Mouse (Mus musculus) mouse trophoblast stem cell (cell line): ENCODE measurements at regions not wholly inside any gene's neighbourhood (a gene's known extent, or its start where the extent isn't known, plus 50 kb on each side); places are given as distances from the start of the nearest gene placed in this dataset.

ENCODE experiments used
- in situ Hi-C, 2 experiments: fragments of 300-500 bp; cut with MseI, MboI; formaldehyde crosslinking; loops; 2 replicates in 1 of 2; 3 replicates in 1 of 2; pipeline ENCODE4 v1.15.1; 2025

- in situ Hi-C loops, result no loop called here
Measured at GRCm38 (mm10) chr6:84392752-84393511, 200.8 kb downstream of the Cyp26b1 start.

GRCm38 (mm10) chr6:84391016-84391415 lies 202.7 kb downstream of the Cyp26b1 start:
- in situ Hi-C loops, result no loop called here

- in situ Hi-C loops, result no loop called here
Measured at GRCm38 (mm10) chr6:84385696-84386095, 208.0 kb downstream of the Cyp26b1 start.

DNA sequence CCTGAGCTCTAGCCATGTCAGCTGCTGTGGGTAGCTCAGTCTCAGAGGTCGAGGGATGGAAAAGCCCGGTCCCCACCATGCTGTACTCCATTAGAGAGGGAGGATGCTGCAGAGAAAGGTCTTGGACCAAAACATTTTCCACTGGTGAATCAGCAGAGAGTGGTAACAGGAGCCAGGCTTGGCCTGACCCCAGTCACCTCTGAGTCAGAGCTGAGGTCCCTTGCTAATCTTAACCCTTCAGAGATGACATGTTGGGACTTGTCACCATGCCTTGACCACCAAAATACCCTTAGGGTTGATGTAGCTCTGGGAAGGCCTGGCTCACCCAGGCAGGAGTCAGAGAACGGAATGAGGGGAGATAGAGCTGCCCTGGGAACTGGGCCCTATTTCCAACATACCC lies 210.0 kb downstream of the Cyp26b1 start:
- in situ Hi-C loops, result no loop called here

DNA sequence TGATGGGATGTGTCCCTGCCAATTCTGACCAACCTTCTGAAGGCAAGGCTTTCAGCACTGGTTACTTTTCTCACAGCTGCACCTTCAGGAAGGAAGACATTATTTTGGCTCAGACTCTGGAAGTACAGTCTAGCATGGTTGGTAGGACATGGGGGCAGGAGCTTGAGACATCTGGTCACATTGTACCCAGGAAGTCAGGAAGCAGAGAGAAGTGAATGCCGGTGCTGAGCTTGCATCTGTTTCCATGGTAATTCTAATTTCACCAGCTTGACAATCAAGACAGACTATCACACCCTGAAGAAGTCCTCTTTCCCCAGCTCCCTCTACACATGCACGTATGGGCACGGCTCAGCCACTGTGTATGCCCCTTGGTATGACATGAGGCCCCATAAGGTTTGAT lies 210.6 kb downstream of the Cyp26b1 start:
- in situ Hi-C loops, result no loop called here

DNA sequence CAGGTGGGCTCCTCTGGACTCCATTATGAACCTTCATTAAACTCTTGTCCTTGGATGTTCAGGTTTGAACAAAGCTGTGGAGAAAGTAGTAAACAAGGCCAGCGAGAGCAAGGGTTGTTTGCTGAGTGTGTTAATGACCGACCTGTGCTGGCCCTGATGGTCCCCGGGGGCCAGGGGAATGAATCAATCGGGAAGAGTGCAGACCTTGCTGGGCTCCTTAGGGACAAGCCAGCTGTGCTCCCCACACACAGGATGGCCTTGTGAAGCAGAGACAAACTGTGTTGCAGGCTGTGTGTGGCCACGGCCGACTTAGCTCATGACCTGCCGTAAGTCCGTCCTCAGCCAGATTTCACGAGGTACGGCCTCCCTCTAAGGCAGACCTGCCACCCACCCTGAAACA lies 212.1 kb downstream of the Cyp26b1 start:
- in situ Hi-C loops, result no loop called here

DNA sequence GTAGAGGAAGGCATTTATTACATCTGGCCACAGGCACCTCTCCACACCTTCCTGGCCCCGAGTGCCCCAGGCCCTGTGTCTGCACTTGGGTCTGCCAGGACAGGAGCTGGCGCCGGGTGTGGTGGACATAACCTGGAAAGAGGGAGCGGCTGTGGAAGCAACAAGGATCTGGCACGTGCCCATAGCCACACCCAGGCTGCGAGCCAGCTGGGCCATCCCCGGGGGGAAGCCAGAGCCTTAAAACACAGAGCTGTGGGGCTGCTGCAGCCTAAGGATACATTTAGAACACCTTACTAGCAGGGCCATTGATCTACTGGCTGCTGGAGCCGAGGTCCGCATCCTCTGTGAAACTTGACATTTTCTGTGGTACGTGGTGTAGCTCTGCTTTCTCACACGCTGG lies 217.0 kb downstream of the Cyp26b1 start:
- in situ Hi-C loops, result no loop called here

DNA sequence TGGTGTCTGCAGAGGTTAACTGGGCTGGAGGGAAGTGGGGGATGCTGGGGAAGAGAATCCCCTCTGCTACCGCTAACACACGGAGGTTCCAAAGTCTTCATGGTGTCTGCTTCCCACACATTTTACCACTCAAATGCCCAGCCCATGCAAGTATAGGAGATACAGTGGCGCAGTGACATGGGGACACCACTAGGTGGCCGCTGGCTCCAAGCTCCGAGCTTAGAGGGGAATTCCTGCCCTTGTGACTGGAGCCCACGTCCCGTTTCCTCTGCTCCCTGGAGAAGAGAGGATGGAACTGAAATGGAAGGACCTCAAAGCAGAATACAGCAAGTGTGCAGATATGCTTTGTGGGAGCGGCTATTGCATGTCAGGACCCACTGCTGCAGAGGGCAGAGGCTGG lies 218.2 kb downstream of the Cyp26b1 start:
- in situ Hi-C loops, result no loop called here

DNA sequence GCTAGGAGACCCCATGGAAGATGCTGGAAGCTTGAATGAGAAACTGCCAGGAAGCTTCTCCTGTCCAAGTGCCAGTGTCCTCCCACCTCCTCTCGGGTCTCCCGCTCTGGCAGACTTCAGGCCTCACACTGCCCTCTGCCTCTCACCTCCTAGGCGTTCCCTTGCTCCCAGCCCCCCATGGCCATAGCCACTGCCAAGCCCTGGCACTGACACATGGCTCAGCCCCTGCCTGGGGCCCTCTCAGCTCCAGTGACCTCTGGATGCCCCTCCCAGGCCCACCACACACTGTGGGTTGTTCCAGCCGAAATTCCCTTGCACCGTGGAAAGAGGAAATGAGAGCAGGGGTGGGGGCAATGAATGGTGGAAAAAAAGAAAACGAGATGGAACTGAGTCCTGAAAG lies 227.3 kb downstream of the Cyp26b1 start:
- in situ Hi-C loops, result no loop called here

DNA sequence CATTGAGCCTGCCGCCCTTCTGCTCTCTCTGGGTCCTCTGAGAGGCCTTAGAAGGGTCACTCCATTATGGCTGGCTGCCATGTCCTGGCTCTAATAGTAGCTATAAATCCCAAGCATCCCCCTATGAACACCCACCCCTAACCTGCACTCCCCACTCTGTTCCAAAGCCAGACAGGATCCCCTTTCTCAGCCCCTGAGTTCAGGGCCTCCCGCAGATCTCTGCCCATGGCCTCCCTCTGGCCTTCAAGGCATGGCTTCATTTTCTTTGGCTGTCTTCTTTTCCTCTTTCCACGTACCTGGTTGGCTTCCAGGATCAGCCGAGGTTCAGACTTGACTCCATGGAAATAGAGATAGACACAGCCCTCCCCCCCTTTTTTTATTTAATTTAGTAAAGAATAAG lies 227.8 kb downstream of the Cyp26b1 start:
- in situ Hi-C loops, result no loop called here

DNA sequence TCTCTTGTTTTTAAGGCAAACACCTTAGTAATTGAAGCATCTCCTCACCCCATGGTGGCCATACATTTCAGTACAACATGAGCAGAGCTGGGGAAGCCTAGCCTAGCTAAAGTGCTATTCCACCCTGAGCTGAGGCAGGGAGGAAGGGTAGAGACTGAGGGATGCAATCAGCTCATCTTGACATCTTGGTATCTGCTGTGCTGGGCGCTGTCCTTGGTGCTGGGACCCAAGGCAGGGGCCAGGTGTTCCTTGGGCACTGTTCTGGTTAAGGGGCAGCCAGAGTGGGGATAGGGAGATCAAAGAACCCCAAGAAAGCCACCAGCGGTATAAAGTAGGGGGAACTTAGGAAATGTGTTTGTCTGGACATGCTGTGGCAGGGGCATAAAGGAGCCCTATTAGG lies 228.7 kb downstream of the Cyp26b1 start:
- in situ Hi-C loops, result no loop called here

GRCm38 (mm10) chr6:84362331-84362730 lies 231.4 kb downstream of the Cyp26b1 start:
- in situ Hi-C loops, result no loop called here

- in situ Hi-C loops, result no loop called here
Measured at GRCm38 (mm10) chr6:84357911-84358310, 235.8 kb downstream of the Cyp26b1 start.

- in situ Hi-C loops, result no loop called here
Measured at GRCm38 (mm10) chr6:84353425-84354220, 240.1 kb downstream of the Cyp26b1 start.

DNA sequence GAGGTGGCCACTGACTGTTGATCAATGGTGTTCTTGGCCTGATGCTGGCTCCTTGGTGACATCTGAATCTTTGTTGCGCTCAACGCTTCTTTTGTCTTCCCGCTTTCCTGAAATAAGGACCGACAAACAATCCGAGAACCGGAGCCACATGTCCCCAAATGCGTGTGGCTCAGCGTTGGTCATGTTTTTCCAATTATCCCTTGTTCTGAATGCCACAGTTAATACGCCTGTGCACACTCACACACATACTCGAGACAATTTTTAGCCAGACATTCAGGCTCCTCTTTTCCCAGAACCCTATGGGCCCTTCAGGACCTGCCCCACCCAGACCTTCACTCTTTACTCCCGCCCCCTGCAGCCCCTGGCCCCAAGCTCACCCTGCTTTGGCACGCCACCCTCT lies 248.8 kb downstream of the Cyp26b1 start:
- in situ Hi-C loops, result no loop called here

DNA sequence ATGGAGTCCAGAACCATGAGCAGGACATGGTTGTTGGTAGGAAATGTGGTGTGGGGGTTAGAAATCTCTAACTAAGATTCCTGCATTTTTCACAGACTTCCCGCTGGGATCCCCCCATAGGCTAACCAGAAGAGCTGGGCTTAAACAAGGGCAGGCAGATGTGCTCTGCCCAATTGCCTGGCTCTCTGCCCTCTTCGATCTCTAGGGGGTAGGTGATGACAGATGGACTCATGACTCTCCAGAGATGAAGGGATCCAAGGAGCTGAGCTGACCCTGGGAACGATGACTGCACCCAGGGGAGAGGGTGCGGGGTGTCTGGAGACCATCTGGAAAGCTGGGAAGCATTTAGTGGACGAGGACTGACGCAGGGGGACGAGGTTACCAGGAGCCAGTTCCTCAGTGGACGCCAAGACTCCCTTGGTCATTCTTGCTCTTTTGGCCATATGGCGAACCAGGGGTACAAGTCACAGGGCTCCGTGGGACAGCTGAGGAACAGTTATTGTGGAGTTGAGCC lies 260.0 kb downstream of the Cyp26b1 start:
- in situ Hi-C loops, result no loop called here

GRCm38 (mm10) chr6:84329106-84329505 lies 264.6 kb downstream of the Cyp26b1 start:
- in situ Hi-C loops, result no loop called here

- in situ Hi-C loops, result no loop called here
Measured at GRCm38 (mm10) chr6:84328030-84328390, 265.7 kb downstream of the Cyp26b1 start.

DNA sequence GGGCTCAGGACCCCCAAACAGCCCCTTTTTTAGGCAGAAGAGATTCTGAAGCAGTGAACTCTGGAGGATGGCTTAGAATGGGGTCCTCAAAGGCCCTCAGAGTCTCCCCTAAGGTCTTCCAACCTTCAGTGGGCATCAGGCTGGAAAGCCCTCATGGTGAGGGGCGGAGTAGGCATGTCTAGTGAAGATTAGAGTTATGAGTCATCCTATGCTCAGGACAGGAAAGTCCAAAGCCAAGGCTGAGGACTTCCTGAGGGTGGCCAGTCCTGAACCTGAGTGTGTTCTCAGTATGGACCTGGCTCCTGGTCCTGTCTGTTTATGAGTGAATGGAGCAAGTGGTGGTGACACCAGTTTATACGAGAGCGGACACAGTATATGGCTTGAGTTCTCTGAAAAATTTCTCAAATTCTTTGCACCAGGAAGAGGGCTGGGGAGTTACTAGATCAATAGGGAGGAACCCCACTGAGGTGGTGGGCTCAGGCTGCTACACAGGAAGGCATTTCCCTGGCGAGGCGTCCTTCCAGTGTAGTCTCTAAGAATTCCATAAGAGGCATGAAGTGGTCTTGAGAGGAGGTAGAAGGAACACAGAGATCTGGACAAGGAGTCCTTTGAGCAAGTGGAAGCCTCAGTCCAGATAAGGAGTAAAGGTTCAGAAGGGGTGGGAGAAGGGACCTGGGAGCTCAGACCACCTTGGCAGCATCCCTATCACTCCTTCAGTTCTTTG lies 266.2 kb downstream of the Cyp26b1 start:
- in situ Hi-C loops, result no loop called here

- in situ Hi-C loops, result no loop called here
Measured at GRCm38 (mm10) chr6:84325384-84326114, 268.2 kb downstream of the Cyp26b1 start.

DNA sequence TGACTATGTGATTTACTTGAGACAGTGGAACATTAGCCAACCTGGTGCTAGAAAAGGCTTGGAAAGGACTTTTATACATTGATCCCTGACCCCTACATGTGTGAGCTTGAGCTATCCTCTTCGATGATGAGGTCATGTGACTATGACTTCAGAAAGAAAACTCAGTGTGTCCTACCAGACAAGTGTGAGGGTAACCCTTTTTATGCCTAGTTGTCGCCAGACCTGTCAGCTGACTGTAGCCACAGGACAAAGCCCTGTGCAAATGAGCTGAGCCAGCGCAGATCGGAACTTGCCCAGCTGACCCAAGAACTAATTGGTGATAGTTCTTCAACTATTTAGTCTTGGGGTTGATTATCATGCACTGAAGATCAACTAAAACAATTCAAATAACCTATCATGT lies 269.5 kb downstream of the Cyp26b1 start:
- in situ Hi-C loops, result no loop called here

GRCm38 (mm10) chr6:84322528-84322927 lies 271.2 kb downstream of the Cyp26b1 start:
- in situ Hi-C loops, result no loop called here
